Mouse (Mus musculus) ES-Bruce4 (cell line): Measurements from ENCODE around the gene Zmynd10. TPM values are rescaled to one million over a fixed set of nuclear protein-coding genes. Genes with fewer than 3 reads are reported as not detected.

Experiments used
- H3K27ac ChIP-seq: 2 replicates; pipeline ENCODE4 v1.5.1; 2012; ENCODE audit warnings: low read length, inconsistent platforms; ENCODE audit not compliant: insufficient read depth
- H3K27me3 ChIP-seq: 2 replicates; pipeline ENCODE4 v1.6.1; 2012; ENCODE audit warnings: mild to moderate bottlenecking, low read length, inconsistent platforms; ENCODE audit not compliant: control insufficient read depth, poor library complexity, insufficient read depth, severe bottlenecking
- H3K36me3 ChIP-seq: 2 replicates; pipeline ENCODE4 v1.6.1; 2012; ENCODE audit warnings: inconsistent platforms, mild to moderate bottlenecking, low read length, moderate library complexity; ENCODE audit not compliant: control insufficient read depth, poor library complexity, insufficient read depth, severe bottlenecking
- H3K4me1 ChIP-seq: one replicate; pipeline ENCODE4 v1.8.1; 2011; ENCODE audit warnings: low read length; ENCODE audit not compliant: control insufficient read depth, insufficient read depth
- H3K4me3 ChIP-seq: 2 replicates; pipeline ENCODE4 v1.5.1; 2011; ENCODE audit warnings: low read depth, mild to moderate bottlenecking, low read length
- H3K9ac ChIP-seq: 2 replicates; pipeline ENCODE4 v1.6.1; 2012; ENCODE audit warnings: low read depth, mild to moderate bottlenecking, inconsistent platforms; ENCODE audit not compliant: poor library complexity, severe bottlenecking
- H3K9me3 ChIP-seq: replicated peaks from 2 replicates; pipeline ENCODE4 v1.6.1; 2012; ENCODE audit warnings: mild to moderate bottlenecking, low read length, inconsistent platforms; ENCODE audit not compliant: control insufficient read depth, poor library complexity, insufficient read depth, severe bottlenecking
- CTCF ChIP-seq: IDR thresholded peaks from one replicate; pipeline ENCODE4 v1.8.1; 2011; ENCODE audit warnings: low read depth, low read length
- EP300 ChIP-seq: IDR thresholded peaks from 2 replicates; pipeline ENCODE4 v1.6.1; 2011; ENCODE audit warnings: low read depth, low read length; ENCODE audit not compliant: insufficient read depth
- POLR2A ChIP-seq: IDR thresholded peaks from one replicate; pipeline ENCODE4 v1.8.1; 2011; ENCODE audit warnings: low read length; ENCODE audit not compliant: insufficient read depth
- polyA plus RNA-seq: library from polyadenylated mRNA; stranded (reverse); fragments of >200 nt; gene quantifications from 2 replicates; pipeline ENCODE4 v1.2.4, GENCODE M21; 2011; ENCODE audit warnings: low read depth; ENCODE audit not compliant: missing spikeins, insufficient read depth, insufficient read length

Zmynd10 gene
- polyA plus RNA-seq, 1 experiment, result not detected

DNA sequence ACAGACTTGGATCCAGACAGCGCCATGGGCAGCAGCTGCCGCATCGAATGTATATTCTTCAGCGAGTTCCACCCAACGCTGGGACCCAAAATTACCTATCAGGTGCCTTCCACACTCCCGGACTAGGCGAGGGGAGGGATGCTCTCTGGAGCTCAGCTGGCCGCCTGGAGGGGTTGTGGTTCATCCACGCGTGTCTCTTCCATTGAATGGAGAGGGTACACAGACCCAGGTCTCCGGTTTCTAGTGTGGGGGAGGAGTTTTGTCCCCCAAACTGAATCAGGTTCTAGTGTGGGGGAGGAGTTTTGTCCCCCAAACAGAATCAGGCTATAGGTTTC, 4.8 kb upstream of the Zmynd10 start:
- Histone ChIP-seq H3K27me3 (no peaks in the 10 kb centered on the region), H3K9me3 (no peaks in the 10 kb centered on the region), H3K4me1 (no peaks in the 10 kb centered on the region), H3K36me3 (peaks cover 10% of the 10 kb centered on the region), H3K27ac (no peak overlapping the region), H3K4me3 (peak overlapping the region; percentile 98), H3K9ac (peak overlapping the region; percentile 60)
- TF ChIP-seq POLR2A (no peak), EP300 (no peak), CTCF (no peak)

- peak overlapping the region; percentile 98 for H3K4me3 ChIP-seq
- H3K36me3 ChIP-seq, result peaks cover 10% of the 10 kb centered on the region
- no peaks in the 10 kb centered on the region for H3K27me3 ChIP-seq
- H3K27ac ChIP-seq, result no peak overlapping the region
- TF ChIP-seq EP300, result no peak
- TF ChIP-seq CTCF, result no peak
- peak overlapping the region; percentile 60 for H3K9ac ChIP-seq
- H3K4me1 ChIP-seq, result no peaks in the 10 kb centered on the region
- no peaks in the 10 kb centered on the region for H3K9me3 ChIP-seq
Observed at GRCm38 (mm10) chr9:107542721-107543120, 4.4 kb upstream of the Zmynd10 start.

GRCm38 (mm10) chr9:107543299-107543698, 3.8 kb upstream of the Zmynd10 start:
- Histone ChIP-seq H3K27me3 (no peaks in the 10 kb centered on the region), H3K27ac (no peak overlapping the region), H3K4me3 (no peak overlapping the region), H3K4me1 (no peaks in the 10 kb centered on the region), H3K9ac (no peak overlapping the region), H3K9me3 (no peaks in the 10 kb centered on the region), H3K36me3 (peaks cover 6% of the 10 kb centered on the region; the same call in 1 of the 2 replicates)
- no peak for TF ChIP-seq EP300
- TF ChIP-seq POLR2A, result no peak
- TF ChIP-seq CTCF, result no peak

GRCm38 (mm10) chr9:107544196-107544700, 2.9 kb upstream of the Zmynd10 start:
- Histone ChIP-seq H3K27ac (no peak overlapping the region), H3K4me1 (no peaks in the 10 kb centered on the region), H3K9ac (no peak overlapping the region), H3K36me3 (no peaks in the 10 kb centered on the region), H3K27me3 (no peaks in the 10 kb centered on the region), H3K4me3 (no peak overlapping the region), H3K9me3 (no peaks in the 10 kb centered on the region)
- TF ChIP-seq EP300 (no peak), CTCF (no peak), POLR2A (no peak)

GRCm38 (mm10) chr9:107544729-107545128, 2.4 kb upstream of the Zmynd10 start:
- Histone ChIP-seq H3K4me3 (no peak overlapping the region), H3K4me1 (no peaks in the 10 kb centered on the region), H3K9ac (no peak overlapping the region), H3K27ac (no peak overlapping the region), H3K36me3 (no peaks in the 10 kb centered on the region), H3K27me3 (no peaks in the 10 kb centered on the region), H3K9me3 (no peaks in the 10 kb centered on the region)
- no peak for TF ChIP-seq EP300
- TF ChIP-seq POLR2A, result no peak
- no peak for TF ChIP-seq CTCF

GRCm38 (mm10) chr9:107545199-107545598, 1.9 kb upstream of the Zmynd10 start:
- TF ChIP-seq CTCF, result no peak
- TF ChIP-seq EP300, result no peak
- TF ChIP-seq POLR2A, result no peak
- H3K9ac ChIP-seq, result no peak overlapping the region
- H3K4me3 ChIP-seq, result no peak overlapping the region
- H3K36me3 ChIP-seq, result no peaks in the 10 kb centered on the region
- peaks cover 3% of the 10 kb centered on the region for H3K4me1 ChIP-seq
- no peaks in the 10 kb centered on the region for H3K27me3 ChIP-seq
- no peaks in the 10 kb centered on the region for H3K9me3 ChIP-seq
- no peak overlapping the region for H3K27ac ChIP-seq
